28 mouse cellular contexts compared by ENCODE assay signal in the genomic region with DNA sequence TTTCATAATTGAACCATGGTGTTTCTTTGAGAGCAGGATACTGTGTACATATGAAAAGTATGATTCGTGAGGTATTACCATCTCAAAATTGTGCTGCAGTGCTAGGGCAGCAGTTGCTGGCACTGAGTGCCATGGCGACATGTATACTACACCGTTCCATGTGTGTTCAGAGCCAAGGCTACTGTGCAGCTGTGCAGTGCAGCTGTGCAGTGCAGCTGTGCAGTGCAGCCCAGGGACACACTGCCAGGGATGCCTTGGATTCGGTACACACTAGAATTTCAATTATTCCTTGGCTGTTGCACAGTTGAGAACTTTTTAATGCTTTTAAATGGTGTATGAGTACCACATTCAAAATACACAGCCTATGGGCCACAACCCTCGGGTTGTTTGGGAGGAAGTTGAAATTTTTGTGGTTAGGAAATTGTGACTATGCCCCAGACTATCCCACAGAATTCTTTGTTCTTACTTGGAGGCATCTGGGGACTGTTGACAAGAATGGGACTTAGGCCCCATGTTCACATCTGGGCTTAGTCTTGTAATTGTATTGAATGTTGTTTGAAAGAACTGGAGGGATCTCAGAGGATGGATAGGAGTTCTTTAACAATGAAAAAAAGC.
"Had no signal": no experiment of that assay in that cellular context is flagged by ENCODE, and none has a peak within 500 bp of the region (broad histone marks: within the 10 kb centered on the region; RNA-seq: fewer than 3 reads in every experiment).

No protein-coding gene starts in this region.

- H3K27me3 ChIP-seq: heart, embryonic 13.5 days; heart, embryonic 15.5 days; hindbrain, embryonic 12.5 days; intestine, embryonic 15.5 days; limb, embryonic 13.5 days; limb, embryonic 15.5 days; liver, embryonic 12.5 days had no signal

- DNase-seq: gastrocnemius, adult 2 months; gastrocnemius, postnatal 10 days; gastrocnemius, postnatal 25 days; heart, adult 2 months; heart, postnatal 14 days; heart, postnatal 36 days; kidney, adult 18-20 months; kidney, adult 8-10 months; kidney, postnatal 10 days; kidney, postnatal 25 days; kidney, postnatal 4 days; left cerebral cortex, postnatal 4 days had no signal

- H3K4me1 ChIP-seq: heart, embryonic 13.5 days; heart, embryonic 15.5 days; intestine, embryonic 15.5 days; limb, embryonic 13.5 days; limb, embryonic 15.5 days; liver, embryonic 12.5 days had no signal

- H3K9me3 ChIP-seq: heart, embryonic 13.5 days; heart, embryonic 15.5 days; hindbrain, embryonic 10.5 days; hindbrain, embryonic 12.5 days; intestine, embryonic 15.5 days; limb, embryonic 13.5 days; limb, embryonic 15.5 days; liver, embryonic 12.5 days had no signal

- H3K9ac ChIP-seq: heart, embryonic 13.5 days; heart, embryonic 15.5 days; hindbrain, embryonic 12.5 days; hindbrain, embryonic 14.5 days; intestine, embryonic 15.5 days; limb, embryonic 13.5 days; limb, embryonic 15.5 days; liver, embryonic 12.5 days; liver, embryonic 14.5 days had no signal

- ATAC-seq: hindbrain, embryonic 16.5 days; inflammation-experienced regulatory T-cells, adult 6 months; intestine, embryonic 15.5 days; intestine, postnatal 0 days; liver, embryonic 12.5 days had no signal

- H3K36me3 ChIP-seq: heart, embryonic 13.5 days; heart, embryonic 15.5 days; hindbrain, embryonic 10.5 days; hindbrain, embryonic 12.5 days; intestine, embryonic 15.5 days; limb, embryonic 13.5 days; limb, embryonic 15.5 days; liver, embryonic 12.5 days had no signal

- H3K4me2 ChIP-seq: heart, embryonic 11.5 days; heart, embryonic 13.5 days; heart, embryonic 15.5 days; hindbrain, embryonic 12.5 days; hindbrain, embryonic 14.5 days; intestine, embryonic 15.5 days; limb, embryonic 13.5 days; limb, embryonic 15.5 days; liver, embryonic 12.5 days had no signal

- H3K27ac ChIP-seq: gastrocnemius, adult 2 months; heart, adult 2 months; heart, embryonic 13.5 days; heart, embryonic 15.5 days; hindbrain, embryonic 10.5 days; hindbrain, embryonic 12.5 days; hindbrain, embryonic 14.5 days; intestine, embryonic 15.5 days; layer of hippocampus, adult 2 months; left cerebral cortex, adult 2 months; limb, embryonic 13.5 days; limb, embryonic 15.5 days; liver, embryonic 12.5 days; liver, embryonic 14.5 days had no signal

- H3K4me3 ChIP-seq: gastrocnemius, adult 2 months; heart, adult 2 months; heart, embryonic 13.5 days; heart, embryonic 15.5 days; hindbrain, embryonic 10.5 days; hindbrain, embryonic 12.5 days; intestine, embryonic 15.5 days; layer of hippocampus, adult 2 months; left cerebral cortex, adult 2 months; limb, embryonic 13.5 days; limb, embryonic 15.5 days; liver, embryonic 12.5 days had no signal
